Mouse (Mus musculus) ES-CJ7 (cell line): ENCODE results near the gene Olfr866.

Source experiments
- DNase-seq: peaks from one replicate; pipeline ENCODE4 v3.0.0; 2011; ENCODE audit warnings: low read depth, low spot score

The Olfr866 gene

DNA sequence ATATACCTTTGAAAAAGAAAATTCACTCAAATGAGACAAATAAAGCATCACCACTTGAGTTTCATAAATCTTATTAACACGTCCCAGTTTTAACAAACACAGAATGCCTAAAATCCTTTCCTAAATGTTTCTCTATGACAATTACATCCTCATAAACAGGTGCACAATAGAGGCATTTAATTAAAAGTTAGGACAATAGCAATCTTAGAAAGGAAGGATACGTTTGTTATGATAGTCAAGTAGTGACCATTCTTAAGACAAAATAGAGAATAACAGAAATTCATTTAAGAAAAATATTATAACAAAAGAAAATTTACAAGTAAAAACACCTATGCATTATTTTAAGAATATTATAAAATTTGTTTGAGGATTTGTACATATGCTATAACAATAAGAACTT is at the start of gene Olfr866:
Gene Olfr866, minus strand, starts transcription at position 101 of the 400 bp plus-strand sequence.
- DNase-seq = no peak

DNA sequence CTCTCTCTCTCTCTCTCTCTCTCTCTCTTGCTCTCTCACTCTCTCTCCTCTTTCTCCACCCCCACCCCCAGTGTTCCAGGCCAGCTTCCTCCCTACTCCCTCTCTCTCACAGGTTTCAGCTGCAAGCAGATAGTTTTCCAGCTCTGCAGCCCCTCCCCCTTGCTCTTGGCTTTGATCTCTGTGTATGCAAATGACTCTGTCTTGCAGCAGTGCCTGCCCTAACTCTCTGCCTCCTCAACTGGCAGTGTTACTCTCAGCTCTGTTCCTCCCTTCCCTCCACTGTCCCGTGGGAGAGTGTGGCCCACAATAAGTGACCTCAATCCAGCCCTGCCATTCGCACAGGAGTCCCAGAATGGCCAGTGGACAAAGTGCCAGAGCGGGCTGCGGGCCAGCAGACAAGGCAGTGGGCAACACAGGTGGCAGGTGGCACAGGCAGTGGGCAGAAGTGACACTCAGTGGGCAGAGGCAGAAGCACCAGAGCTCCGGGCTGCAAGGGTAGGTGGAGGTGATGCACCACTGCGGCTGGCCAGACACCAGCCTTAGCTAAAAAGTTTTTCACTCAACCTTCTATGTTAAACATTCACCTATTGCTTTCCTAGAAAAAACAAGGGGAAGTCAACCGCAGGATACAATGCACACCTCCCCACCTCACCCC is 45.8 kb upstream of the Olfr866 start:
- DNase-seq = peak; percentile 64

- DNase-seq = peak; percentile 45
These were observed 43.5 kb upstream of the Olfr866 start for GRCm38 (mm10) chr9:20071291-20071690.

- peak; percentile 83 for DNase-seq
These were observed 42.4 kb upstream of the Olfr866 start for GRCm38 (mm10) chr9:20070236-20070635.

DNA sequence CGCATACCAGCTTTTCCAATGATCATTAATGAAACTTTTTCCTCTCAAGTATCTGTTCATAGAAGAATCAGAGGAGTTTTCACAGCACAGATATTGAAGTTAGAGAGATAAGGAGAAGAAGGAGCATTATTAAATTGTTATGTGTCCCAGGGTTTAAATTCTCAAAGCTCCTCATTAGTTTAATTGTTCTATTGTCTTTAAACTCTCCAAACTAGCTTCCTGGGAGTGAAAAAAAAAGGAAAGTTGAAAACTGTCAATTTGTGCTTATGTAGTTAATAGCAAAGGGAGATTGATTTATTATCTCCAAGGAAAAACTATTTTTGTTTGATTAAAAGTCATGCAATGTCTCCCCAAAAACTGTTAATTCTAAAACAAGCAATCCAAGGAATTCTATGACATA is 29.6 kb upstream of the Olfr866 start, which contains the start of gene Olfr867:
Gene Olfr867, minus strand, starts transcription at position 101 of the 400 bp plus-strand sequence.
- DNase-seq = no peak

GRCm38 (mm10) chr9:20047964-20048363 is 20.1 kb upstream of the Olfr866 start:
- no peak for DNase-seq
